Mouse (Mus musculus) hindbrain, embryonic 11.5 days (tissue): ENCODE measurements around the gene Plxna2. TPM values are rescaled to one million over a fixed set of nuclear protein-coding genes. Genes with fewer than 3 reads are reported as not detected.

Experiments
- ATAC-seq: fragments of 200-750 bp; cut with Nextera tagmentation; 2 replicates; pipeline ENCODE4 v1.8.0; 2017; ENCODE audit warnings: mild to moderate bottlenecking, moderate TSS enrichment, moderate library complexity; ENCODE audit not compliant: low FRiP score
- DNase-seq: peaks from one replicate; pipeline ENCODE4 v3.0.0-alpha.2; 2015; ENCODE audit warnings: low spot score
- H3K27ac ChIP-seq: fragments of 300-500 bp; sonication (generic); 2 replicates; pipeline ENCODE4 v1.5.1; 2014; ENCODE audit warnings: mild to moderate bottlenecking, low read depth, low read length
- H3K27me3 ChIP-seq: fragments of 300-500 bp; sonication (generic); 2 replicates; pipeline ENCODE4 v1.6.1; 2014; ENCODE audit warnings: mild to moderate bottlenecking, low read length, moderate library complexity, mixed read lengths; ENCODE audit not compliant: control insufficient read depth, insufficient read depth
- H3K36me3 ChIP-seq: fragments of 300-500 bp; sonication (generic); 2 replicates; pipeline ENCODE4 v1.6.1; 2014; ENCODE audit warnings: mild to moderate bottlenecking, low read length, moderate library complexity, mixed read lengths; ENCODE audit not compliant: control insufficient read depth, insufficient read depth
- H3K4me1 ChIP-seq: fragments of 300-500 bp; sonication (generic); replicated peaks from 2 replicates; pipeline ENCODE4 v1.6.1; 2014; ENCODE audit warnings: low read length, mixed read lengths; ENCODE audit not compliant: control insufficient read depth, insufficient read depth
- H3K4me2 ChIP-seq: fragments of 300-500 bp; sonication (generic); replicated peaks from 2 replicates; pipeline ENCODE4 v1.6.1; 2014; ENCODE audit warnings: mild to moderate bottlenecking, low read depth, low read length
- H3K4me3 ChIP-seq: fragments of 300-500 bp; sonication (generic); 2 replicates; pipeline ENCODE4 v1.5.1; 2014; ENCODE audit warnings: low read depth, low read length
- H3K9ac ChIP-seq: fragments of 300-500 bp; sonication (generic); 2 replicates; pipeline ENCODE4 v1.6.1; 2014; ENCODE audit warnings: low read depth, low read length
- H3K9me3 ChIP-seq: fragments of 300-500 bp; sonication (generic); 2 replicates; pipeline ENCODE4 v1.6.1; 2016; ENCODE audit warnings: low read length; ENCODE audit not compliant: control insufficient read depth
- WGBS: fragments of 180-500 bp; shearing (Covaris S2); extraction: QIAGEN DNeasy Blood & Tissue Kit; methylation state at CpG from one replicate; pipeline ENCODE4 v1.1.7; 2014; 5-methylcytosine and 5-hydroxymethylcytosine counted together
- polyA plus RNA-seq: library from polyadenylated mRNA; unstranded; fragments of >200 nt; fragmentation: Nextera tagmentation; extraction: Ambion mirVana; gene quantifications from 2 replicates; pipeline ENCODE4 v1.2.1, GENCODE M21; 2014

Gene Plxna2
- polyA plus RNA-seq, 1 experiment from 2014 or later = 25.4 TPM

GRCm38 (mm10) chr1:194694805-194695204, 76.8 kb downstream of the Plxna2 start:
- WGBS = 96% methylated on average over 2 of the region's 2 CpGs

GRCm38 (mm10) chr1:194697439-194697838, 79.4 kb downstream of the Plxna2 start:
- H3K4me3 ChIP-seq = no peak overlapping the region

More at GRCm38 (mm10) chr1:194694805-194695204, 76.8 kb downstream of the Plxna2 start:
- no peak overlapping the region for H3K4me2 ChIP-seq
- H3K27ac ChIP-seq = no peak overlapping the region
- H3K27me3 ChIP-seq = no peaks in the 10 kb centered on the region
- ATAC-seq (no peak), DNase-seq (no peak)
- no peak overlapping the region for H3K9ac ChIP-seq
- no peaks in the 10 kb centered on the region for H3K36me3 ChIP-seq
- H3K4me1 ChIP-seq = no peaks in the 10 kb centered on the region
- no peaks in the 10 kb centered on the region for H3K9me3 ChIP-seq
- H3K4me3 ChIP-seq = no peak overlapping the region

GRCm38 (mm10) chr1:194699321-194699720, 81.3 kb downstream of the Plxna2 start:
- Histone ChIP-seq H3K4me3 (no peak overlapping the region), H3K27me3 (no peaks in the 10 kb centered on the region), H3K36me3 (no peaks in the 10 kb centered on the region), H3K4me2 (no peak overlapping the region), H3K4me1 (no peaks in the 10 kb centered on the region), H3K9me3 (no peaks in the 10 kb centered on the region), H3K9ac (no peak overlapping the region), H3K27ac (no peak overlapping the region)
- DNase-seq = no peak
- no peak for ATAC-seq
- WGBS = 88% methylated on average over 3 of the region's 3 CpGs

More at GRCm38 (mm10) chr1:194697439-194697838, 79.4 kb downstream of the Plxna2 start:
- DNase-seq (no peak), ATAC-seq (no peak)
- Histone ChIP-seq H3K27me3 (no peaks in the 10 kb centered on the region), H3K36me3 (no peaks in the 10 kb centered on the region), H3K27ac (no peak overlapping the region), H3K4me2 (no peak overlapping the region), H3K9ac (no peak overlapping the region), H3K9me3 (no peaks in the 10 kb centered on the region), H3K4me1 (no peaks in the 10 kb centered on the region)
- 94% methylated on average over 2 of the region's 2 CpGs for WGBS

GRCm38 (mm10) chr1:194703235-194703634, 85.2 kb downstream of the Plxna2 start:
- Histone ChIP-seq H3K27me3 (no peaks in the 10 kb centered on the region), H3K9me3 (no peaks in the 10 kb centered on the region), H3K27ac (no peak overlapping the region), H3K4me2 (no peak overlapping the region), H3K4me1 (no peaks in the 10 kb centered on the region), H3K4me3 (no peak overlapping the region), H3K9ac (no peak overlapping the region), H3K36me3 (no peaks in the 10 kb centered on the region)
- WGBS = 35% methylated on average over 2 of the region's 2 CpGs
- no peak for ATAC-seq
- DNase-seq = no peak

- no peaks in the 10 kb centered on the region for H3K4me1 ChIP-seq
- H3K9ac ChIP-seq = no peak overlapping the region
- DNase-seq (no peak), ATAC-seq (no peak)
- WGBS = 75% methylated on average over 1 of the region's 1 CpGs
- no peak overlapping the region for H3K4me3 ChIP-seq
- no peaks in the 10 kb centered on the region for H3K27me3 ChIP-seq
- no peak overlapping the region for H3K27ac ChIP-seq
- H3K4me2 ChIP-seq = no peak overlapping the region
- no peaks in the 10 kb centered on the region for H3K9me3 ChIP-seq
- H3K36me3 ChIP-seq = no peaks in the 10 kb centered on the region
These were observed 86.3 kb downstream of the Plxna2 start for GRCm38 (mm10) chr1:194704171-194704855.

- no peak overlapping the region for H3K9ac ChIP-seq
- H3K4me1 ChIP-seq = no peaks in the 10 kb centered on the region
- H3K27ac ChIP-seq = no peak overlapping the region
- H3K27me3 ChIP-seq = no peaks in the 10 kb centered on the region
- no peak overlapping the region for H3K4me3 ChIP-seq
- no peaks in the 10 kb centered on the region for H3K36me3 ChIP-seq
- H3K4me2 ChIP-seq = no peak overlapping the region
- DNase-seq (no peak), ATAC-seq (no peak)
- H3K9me3 ChIP-seq = no peaks in the 10 kb centered on the region
- 88% methylated on average over 2 of the region's 2 CpGs for WGBS
These were observed 88.5 kb downstream of the Plxna2 start for GRCm38 (mm10) chr1:194706566-194706965.

GRCm38 (mm10) chr1:194712373-194712772, 94.4 kb downstream of the Plxna2 start:
- no peaks in the 10 kb centered on the region for H3K9me3 ChIP-seq
- H3K4me2 ChIP-seq = no peak overlapping the region
- no peak overlapping the region for H3K9ac ChIP-seq
- no peaks in the 10 kb centered on the region for H3K27me3 ChIP-seq
- H3K4me1 ChIP-seq = no peaks in the 10 kb centered on the region
- no peak overlapping the region for H3K4me3 ChIP-seq
- H3K36me3 ChIP-seq = no peaks in the 10 kb centered on the region
- no peak overlapping the region for H3K27ac ChIP-seq
- DNase-seq (no peak), ATAC-seq (no peak)
- 90% methylated on average over 2 of the region's 2 CpGs for WGBS

GRCm38 (mm10) chr1:194714138-194715031, 96.4 kb downstream of the Plxna2 start:
- no peak for ATAC-seq

More at GRCm38 (mm10) chr1:194714138-194715031, 96.4 kb downstream of the Plxna2 start:
- no peak overlapping the region for H3K4me3 ChIP-seq
- no peaks in the 10 kb centered on the region for H3K9me3 ChIP-seq
- H3K4me1 ChIP-seq = no peaks in the 10 kb centered on the region
- H3K27ac ChIP-seq = no peak overlapping the region
- H3K9ac ChIP-seq = no peak overlapping the region
- H3K36me3 ChIP-seq = no peaks in the 10 kb centered on the region
- H3K4me2 ChIP-seq = no peak overlapping the region
- no peak for DNase-seq
- 76% methylated on average over 4 of the region's 4 CpGs for WGBS
- no peaks in the 10 kb centered on the region for H3K27me3 ChIP-seq
